Mouse (Mus musculus): ENCODE data around the gene Lrrc1. TPM values are rescaled to one million over a fixed set of nuclear protein-coding genes. Genes with fewer than 3 reads are reported as not detected.
"Not testable (repeated sequence)": the region's sequence is repeated elsewhere in the genome, so short reads cannot be mapped to it uniquely, and the experiment has no call there.

Lrrc1 gene
- polyA plus RNA-seq, 1 experiment from 2014 or later = 23.2 TPM

DNA sequence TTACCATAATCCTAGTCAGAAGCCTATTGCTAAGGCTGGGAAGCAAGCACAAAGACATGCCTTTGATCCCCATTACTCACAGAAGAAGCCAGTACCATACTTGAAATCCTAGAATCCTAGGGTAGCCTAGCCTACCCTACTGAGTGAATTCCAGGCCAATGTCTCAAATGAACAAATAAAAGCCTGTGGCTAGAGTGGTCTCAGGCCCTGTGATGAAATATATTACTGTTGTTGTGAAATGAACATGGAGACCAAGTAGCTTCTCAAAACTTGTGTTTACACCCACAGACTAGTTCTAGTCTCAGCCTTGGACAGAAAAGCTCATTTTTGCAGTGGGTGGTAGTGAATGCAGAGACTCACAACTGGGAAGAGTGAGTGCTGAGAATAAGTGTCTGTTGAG lies 31.6 kb upstream of the Lrrc1 start:
- Histone ChIP-seq H3K4me1 (ENCODE audit: insufficient read depth, low read length) (no peaks in the 10 kb centered on the region), H3K4me2 (replicated peaks; ENCODE audit: low read depth, low read length) (no peak overlapping the region), H3K4me3 (ENCODE audit: low read length) (no peak overlapping the region), H3K27ac (ENCODE audit: low read length) (no peak overlapping the region), H3K36me3 (ENCODE audit: insufficient read depth, low read length) (no peaks in the 10 kb centered on the region), H3K9me3 (ENCODE audit: low read length) (no peaks in the 10 kb centered on the region), H3K9ac (replicated peaks; ENCODE audit: low read length) (no peak overlapping the region), H3K27me3 (ENCODE audit: insufficient read depth, low read length) (no peaks in the 10 kb centered on the region)
- no peak for ATAC-seq (ENCODE audit: low FRiP score, low TSS enrichment)

DNA sequence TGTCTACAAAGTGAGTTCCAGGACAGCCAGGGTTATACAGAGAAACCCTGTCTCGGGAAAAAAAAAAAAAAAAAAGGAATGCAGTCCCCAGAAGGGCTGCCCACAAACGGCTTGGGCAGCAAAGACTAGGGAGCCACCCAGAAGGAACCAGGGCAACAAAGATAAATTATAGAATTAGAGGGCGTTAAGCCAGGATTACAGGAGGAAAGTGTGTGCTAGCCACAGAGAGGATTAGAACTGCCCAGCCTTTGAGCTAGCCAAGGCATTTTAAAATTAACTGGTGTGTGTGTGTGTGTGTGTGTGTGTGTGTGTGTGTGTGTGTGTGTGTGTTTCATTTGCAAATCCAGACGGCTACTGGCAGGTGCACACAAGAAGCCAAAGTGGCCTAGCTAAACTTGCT lies 30.3 kb upstream of the Lrrc1 start:
- H3K27me3 ChIP-seq (ENCODE audit: insufficient read depth, low read length); H3K9ac ChIP-seq (replicated peaks; ENCODE audit: low read length); H3K4me1 ChIP-seq (ENCODE audit: insufficient read depth, low read length); H3K36me3 ChIP-seq (ENCODE audit: insufficient read depth, low read length); H3K4me2 ChIP-seq (replicated peaks; ENCODE audit: low read depth, low read length); H3K4me3 ChIP-seq (ENCODE audit: low read length); H3K27ac ChIP-seq (ENCODE audit: low read length); H3K9me3 ChIP-seq (ENCODE audit: low read length); ATAC-seq (ENCODE audit: low FRiP score, low TSS enrichment): not testable (repeated sequence)
- 54% methylated on average over 4 of the region's 4 CpGs for WGBS

DNA sequence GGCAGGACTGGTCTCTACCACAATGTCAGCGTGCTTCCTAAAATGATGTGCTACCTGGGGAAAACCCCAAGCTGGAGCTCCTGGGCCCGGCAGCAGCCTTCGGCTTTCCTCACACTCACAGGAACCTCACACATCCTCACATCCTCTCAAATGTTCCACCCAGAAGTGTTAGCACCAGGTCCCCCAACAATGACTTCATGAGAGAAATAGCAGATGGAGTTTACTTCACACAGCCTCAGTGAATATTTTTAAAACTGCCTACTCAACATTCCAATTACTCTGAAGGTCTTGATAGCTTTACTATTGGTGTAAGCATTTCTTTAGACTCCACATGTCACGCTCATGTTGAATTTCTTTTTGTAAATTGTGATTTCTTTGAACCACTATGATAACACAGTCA lies 27.2 kb upstream of the Lrrc1 start:
- Histone ChIP-seq H3K36me3 (ENCODE audit: insufficient read depth, low read length) (no peaks in the 10 kb centered on the region), H3K4me2 (replicated peaks; ENCODE audit: low read depth, low read length) (no peak overlapping the region), H3K4me3 (ENCODE audit: low read length) (no peak overlapping the region), H3K27ac (ENCODE audit: low read length) (no peak overlapping the region), H3K9ac (replicated peaks; ENCODE audit: low read length) (no peak overlapping the region), H3K4me1 (ENCODE audit: insufficient read depth, low read length) (no peaks in the 10 kb centered on the region), H3K9me3 (ENCODE audit: low read length) (no peaks in the 10 kb centered on the region), H3K27me3 (ENCODE audit: insufficient read depth, low read length) (no peaks in the 10 kb centered on the region)
- ATAC-seq (ENCODE audit: low FRiP score, low TSS enrichment) = no peak
- 82% methylated on average over 4 of the region's 4 CpGs for whole genome bisulfite sequencing

DNA sequence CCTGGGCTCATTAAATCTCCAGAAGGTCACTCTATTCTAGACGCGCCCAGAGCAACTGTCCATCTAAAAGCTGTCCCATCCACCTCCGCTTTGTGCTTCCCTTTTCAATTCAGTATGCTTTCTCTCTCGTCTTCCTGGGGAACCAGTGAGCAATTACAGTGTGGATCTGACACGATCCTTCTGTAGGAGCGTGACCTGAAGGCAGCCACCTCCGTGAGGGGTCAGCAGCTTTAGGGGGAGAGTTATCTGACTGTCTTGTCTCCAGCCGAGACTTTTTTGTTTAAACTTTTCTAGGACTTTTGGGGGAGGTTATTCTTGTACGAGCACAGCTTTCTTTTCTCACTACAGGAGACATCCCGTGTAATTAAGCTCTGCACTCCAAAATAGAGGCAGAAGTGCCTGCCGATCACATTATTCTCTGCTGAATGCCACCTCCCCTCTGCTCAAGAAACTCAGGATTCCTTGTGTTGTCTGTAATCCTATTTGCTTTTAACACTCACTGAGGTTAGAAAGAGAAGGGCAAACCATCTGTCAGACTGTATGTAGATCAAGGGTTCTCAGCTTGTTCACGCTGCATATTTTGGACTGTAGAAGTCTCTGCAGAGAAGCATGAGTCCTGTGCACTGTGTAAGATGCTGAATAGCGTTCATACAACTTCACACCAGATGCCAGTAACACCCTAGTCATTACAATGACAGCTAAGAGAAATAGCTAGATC lies 24.3 kb upstream of the Lrrc1 start:
- H3K9me3 ChIP-seq (ENCODE audit: low read length) = no peaks in the 10 kb centered on the region
- peak overlapping the region; percentile 20; the same call in 1 of the 2 replicates for H3K4me2 ChIP-seq (replicated peaks; ENCODE audit: low read depth, low read length)
- H3K4me3 ChIP-seq (ENCODE audit: low read length) = no peak overlapping the region
- H3K27me3 ChIP-seq (ENCODE audit: insufficient read depth, low read length) = no peaks in the 10 kb centered on the region
- H3K27ac ChIP-seq (ENCODE audit: low read length) = no peak overlapping the region
- 38% methylated on average over 13 of the region's 13 CpGs for WGBS
- no peak overlapping the region for H3K9ac ChIP-seq (replicated peaks; ENCODE audit: low read length)
- no peaks in the 10 kb centered on the region for H3K4me1 ChIP-seq (ENCODE audit: insufficient read depth, low read length)
- no peaks in the 10 kb centered on the region for H3K36me3 ChIP-seq (ENCODE audit: insufficient read depth, low read length)
- peak; percentile 12; the same call in 1 of the 2 replicates for ATAC-seq (ENCODE audit: low FRiP score, low TSS enrichment)

DNA sequence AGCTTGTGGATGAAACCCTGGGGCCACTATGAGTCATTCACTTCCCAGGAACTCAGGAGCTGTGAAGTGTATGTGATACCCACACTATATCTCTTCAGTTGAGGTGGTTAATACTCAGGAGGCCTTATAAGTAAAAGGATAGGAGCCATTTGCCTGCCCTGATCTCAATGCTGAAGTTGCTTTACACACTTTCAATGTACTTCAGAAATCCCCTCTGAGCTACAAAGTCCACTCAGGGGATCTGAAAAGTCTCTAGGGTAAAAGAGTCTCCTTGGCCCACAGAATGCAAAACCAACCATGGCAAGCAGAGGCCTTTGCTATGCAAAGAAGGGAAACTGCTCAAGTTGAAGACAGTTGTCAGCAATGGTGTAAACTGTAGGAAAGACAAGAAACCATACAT lies 17.2 kb upstream of the Lrrc1 start:
- H3K27ac ChIP-seq (ENCODE audit: low read length) = no peak overlapping the region
- no peaks in the 10 kb centered on the region for H3K4me1 ChIP-seq (ENCODE audit: insufficient read depth, low read length)
- H3K27me3 ChIP-seq (ENCODE audit: insufficient read depth, low read length) = no peaks in the 10 kb centered on the region
- H3K4me3 ChIP-seq (ENCODE audit: low read length) = no peak overlapping the region
- H3K36me3 ChIP-seq (ENCODE audit: insufficient read depth, low read length) = no peaks in the 10 kb centered on the region
- ATAC-seq (ENCODE audit: low FRiP score, low TSS enrichment) = no peak
- no peak overlapping the region for H3K9ac ChIP-seq (replicated peaks; ENCODE audit: low read length)
- peaks cover 10% of the 10 kb centered on the region for H3K9me3 ChIP-seq (ENCODE audit: low read length)
- no peak overlapping the region for H3K4me2 ChIP-seq (replicated peaks; ENCODE audit: low read depth, low read length)

DNA sequence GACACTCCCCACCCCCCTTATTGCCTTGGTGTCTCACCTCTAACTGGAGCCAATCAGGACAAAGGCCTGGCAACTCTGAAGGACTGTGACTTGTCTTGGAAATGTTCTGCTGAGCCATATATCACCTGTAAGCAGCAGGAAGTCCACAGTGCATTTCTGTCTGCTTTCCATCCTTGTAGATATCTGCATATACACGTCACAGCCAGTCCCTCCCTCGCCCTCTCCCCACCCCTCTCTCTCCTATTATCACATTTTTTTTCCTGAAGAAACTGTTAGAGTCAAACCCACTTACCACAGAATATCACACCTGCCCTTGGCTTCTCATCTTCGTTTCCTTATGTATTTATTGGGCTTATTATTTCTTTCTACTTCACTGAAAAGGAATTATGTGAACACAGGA lies 13.3 kb upstream of the Lrrc1 start:
- no peak overlapping the region for H3K9ac ChIP-seq (replicated peaks; ENCODE audit: low read length)
- no peak overlapping the region for H3K27ac ChIP-seq (ENCODE audit: low read length)
- no peaks in the 10 kb centered on the region for H3K36me3 ChIP-seq (ENCODE audit: insufficient read depth, low read length)
- no peak overlapping the region for H3K4me3 ChIP-seq (ENCODE audit: low read length)
- no peak overlapping the region for H3K4me2 ChIP-seq (replicated peaks; ENCODE audit: low read depth, low read length)
- no peak for ATAC-seq (ENCODE audit: low FRiP score, low TSS enrichment)
- whole genome bisulfite sequencing = 43% methylated on average over 3 of the region's 3 CpGs
- H3K9me3 ChIP-seq (ENCODE audit: low read length) = peaks cover 6% of the 10 kb centered on the region
- no peaks in the 10 kb centered on the region for H3K27me3 ChIP-seq (ENCODE audit: insufficient read depth, low read length)
- H3K4me1 ChIP-seq (ENCODE audit: insufficient read depth, low read length) = no peaks in the 10 kb centered on the region

DNA sequence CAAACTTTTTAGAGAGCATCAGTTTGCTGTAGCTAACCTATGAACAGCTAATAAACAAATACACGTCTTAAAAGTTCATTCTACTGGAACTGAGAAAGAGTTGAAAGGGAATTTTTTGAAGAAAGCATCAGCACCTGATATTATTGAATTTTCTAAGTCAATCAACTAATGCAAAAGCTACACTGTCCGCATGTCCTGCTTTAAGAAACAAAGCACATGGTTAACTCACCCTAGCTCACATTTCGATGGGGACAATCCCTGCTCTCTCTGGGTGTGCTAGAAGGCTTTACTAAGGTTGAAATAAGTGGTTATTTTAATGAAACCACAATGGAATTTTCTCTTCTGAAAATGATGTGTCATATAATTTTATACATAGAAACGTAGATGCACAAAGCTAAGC lies 12.5 kb upstream of the Lrrc1 start:
- no peak overlapping the region for H3K9ac ChIP-seq (replicated peaks; ENCODE audit: low read length)
- H3K36me3 ChIP-seq (ENCODE audit: insufficient read depth, low read length) = no peaks in the 10 kb centered on the region
- no peak overlapping the region for H3K4me3 ChIP-seq (ENCODE audit: low read length)
- no peaks in the 10 kb centered on the region for H3K4me1 ChIP-seq (ENCODE audit: insufficient read depth, low read length)
- H3K4me2 ChIP-seq (replicated peaks; ENCODE audit: low read depth, low read length) = no peak overlapping the region
- 83% methylated on average over 4 of the region's 4 CpGs for whole genome bisulfite sequencing
- no peak overlapping the region for H3K27ac ChIP-seq (ENCODE audit: low read length)
- no peaks in the 10 kb centered on the region for H3K27me3 ChIP-seq (ENCODE audit: insufficient read depth, low read length)
- peaks cover under 1% of the 10 kb centered on the region; the same call in 1 of the 2 replicates for H3K9me3 ChIP-seq (ENCODE audit: low read length)
- no peak for ATAC-seq (ENCODE audit: low FRiP score, low TSS enrichment)

DNA sequence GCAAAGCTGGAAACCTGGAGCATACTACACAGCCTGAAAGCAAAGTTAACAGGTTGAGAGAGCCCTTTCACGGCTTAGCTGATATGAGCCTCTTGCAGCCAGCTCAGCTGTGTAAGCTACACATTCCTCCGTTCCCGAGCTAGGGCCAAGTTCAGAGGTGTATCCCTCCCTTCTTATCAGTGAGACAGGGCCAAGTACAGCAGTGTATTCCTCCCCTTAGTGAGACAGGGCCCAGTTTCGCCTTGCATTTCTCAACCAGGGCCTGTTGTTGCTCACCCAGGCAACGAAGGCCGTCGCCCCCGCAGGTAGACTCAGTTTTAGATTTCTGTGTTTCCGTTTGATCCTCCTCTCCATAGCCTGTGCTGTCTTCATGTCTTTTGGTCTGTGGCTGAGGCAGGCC lies 11.8 kb upstream of the Lrrc1 start:
- ATAC-seq (ENCODE audit: low FRiP score, low TSS enrichment) = no peak
- Histone ChIP-seq H3K27ac (ENCODE audit: low read length) (no peak overlapping the region), H3K4me1 (ENCODE audit: insufficient read depth, low read length) (no peaks in the 10 kb centered on the region)

DNA sequence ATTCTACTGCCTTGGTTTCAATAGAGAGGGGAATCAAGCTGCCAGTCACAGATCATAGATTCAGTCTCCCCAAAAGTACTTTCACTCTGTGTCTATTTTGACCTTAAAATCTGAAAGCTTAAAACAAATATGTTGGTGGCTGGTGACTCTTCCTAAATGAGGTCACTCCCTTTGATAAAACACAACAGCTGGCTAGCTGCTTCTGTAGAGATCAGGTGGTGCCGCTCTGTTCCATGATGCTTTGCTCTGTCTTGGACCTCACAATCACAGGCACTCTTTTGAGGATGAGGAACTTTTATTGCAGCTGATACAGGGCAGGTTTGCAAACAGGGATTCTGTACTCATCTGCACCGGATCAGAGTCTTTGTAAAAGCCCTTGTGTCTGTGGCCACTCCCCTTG lies 8.8 kb upstream of the Lrrc1 start:
- no peak overlapping the region for H3K27ac ChIP-seq (ENCODE audit: low read length)
- ATAC-seq (ENCODE audit: low FRiP score, low TSS enrichment) = no peak
- H3K27me3 ChIP-seq (ENCODE audit: insufficient read depth, low read length) = no peaks in the 10 kb centered on the region
- no peaks in the 10 kb centered on the region for H3K4me1 ChIP-seq (ENCODE audit: insufficient read depth, low read length)
- no peaks in the 10 kb centered on the region for H3K9me3 ChIP-seq (ENCODE audit: low read length)
- H3K36me3 ChIP-seq (ENCODE audit: insufficient read depth, low read length) = no peaks in the 10 kb centered on the region
- H3K4me3 ChIP-seq (ENCODE audit: low read length) = no peak overlapping the region
- WGBS = 59% methylated on average over 2 of the region's 2 CpGs
- H3K4me2 ChIP-seq (replicated peaks; ENCODE audit: low read depth, low read length) = no peak overlapping the region
- H3K9ac ChIP-seq (replicated peaks; ENCODE audit: low read length) = no peak overlapping the region

More for the DNA sequence above, 11.8 kb upstream of the Lrrc1 start:
- Histone ChIP-seq H3K9ac (replicated peaks; ENCODE audit: low read length) (no peak overlapping the region), H3K27me3 (ENCODE audit: insufficient read depth, low read length) (no peaks in the 10 kb centered on the region), H3K36me3 (ENCODE audit: insufficient read depth, low read length) (no peaks in the 10 kb centered on the region), H3K9me3 (ENCODE audit: low read length) (no peaks in the 10 kb centered on the region), H3K4me3 (ENCODE audit: low read length) (no peak overlapping the region), H3K4me2 (replicated peaks; ENCODE audit: low read depth, low read length) (no peak overlapping the region)
- 65% methylated on average over 9 of the region's 9 CpGs for WGBS

DNA sequence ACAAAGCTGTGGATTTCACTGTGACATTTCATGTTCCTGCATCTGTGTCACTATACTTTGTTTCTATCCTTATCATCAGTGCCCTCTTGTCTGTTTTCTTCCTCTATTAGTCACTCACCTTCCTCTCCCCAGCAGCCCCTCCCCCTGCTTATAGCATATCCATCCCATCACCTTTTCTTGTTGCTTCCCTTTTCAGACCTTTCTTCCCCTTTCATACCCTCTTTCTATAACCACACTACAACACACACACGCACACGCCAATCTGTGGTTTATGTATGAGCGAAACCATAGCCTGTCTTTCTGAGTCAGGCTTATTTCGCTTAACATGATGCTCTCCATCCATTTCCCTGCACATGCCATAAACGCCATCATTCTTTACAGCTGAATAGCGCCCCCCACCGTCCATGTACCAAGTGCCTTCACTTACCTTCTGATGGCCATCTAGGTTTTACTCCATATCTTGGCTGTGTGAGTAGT lies 6.4 kb upstream of the Lrrc1 start:
- 72% methylated on average over 7 of the region's 7 CpGs for whole genome bisulfite sequencing
- H3K9ac ChIP-seq (replicated peaks; ENCODE audit: low read length) = no peak overlapping the region
- no peak for ATAC-seq (ENCODE audit: low FRiP score, low TSS enrichment)

More for the DNA sequence above, 6.4 kb upstream of the Lrrc1 start:
- H3K36me3 ChIP-seq (ENCODE audit: insufficient read depth, low read length) = no peaks in the 10 kb centered on the region
- H3K27ac ChIP-seq (ENCODE audit: low read length) = no peak overlapping the region
- no peak overlapping the region for H3K4me2 ChIP-seq (replicated peaks; ENCODE audit: low read depth, low read length)
- peaks cover 7% of the 10 kb centered on the region; the same call in 1 of the 2 replicates for H3K4me1 ChIP-seq (ENCODE audit: insufficient read depth, low read length)
- no peaks in the 10 kb centered on the region for H3K9me3 ChIP-seq (ENCODE audit: low read length)
- no peaks in the 10 kb centered on the region for H3K27me3 ChIP-seq (ENCODE audit: insufficient read depth, low read length)
- H3K4me3 ChIP-seq (ENCODE audit: low read length) = no peak overlapping the region
